Mouse (Mus musculus) large intestine, adult 2 months (tissue): ENCODE measurements around the gene Dcakd. TPM values are rescaled to one million over a fixed set of nuclear protein-coding genes. Genes with fewer than 3 reads are reported as not detected.

Source experiments
- DNase-seq: peaks from one replicate; pipeline ENCODE4 v3.0.0-alpha.2; 2012; ENCODE audit warnings: low read depth, low spot score
- WGBS: fragments of 180-500 bp; shearing (Covaris S2); methylation state at CpG from one replicate; pipeline ENCODE4 v1.1.7; 2018; 5-methylcytosine and 5-hydroxymethylcytosine counted together
- polyA plus RNA-seq: library from polyadenylated mRNA; depleted of rRNA; stranded (reverse); fragments of >200 nt; gene quantifications from 2 replicates; pipeline ENCODE4 v1.2.3, GENCODE M21; 2012; rRNA removed

Gene Dcakd
- 36.2 and 36.9 TPM in 2 replicates for polyA plus RNA-seq

DNA sequence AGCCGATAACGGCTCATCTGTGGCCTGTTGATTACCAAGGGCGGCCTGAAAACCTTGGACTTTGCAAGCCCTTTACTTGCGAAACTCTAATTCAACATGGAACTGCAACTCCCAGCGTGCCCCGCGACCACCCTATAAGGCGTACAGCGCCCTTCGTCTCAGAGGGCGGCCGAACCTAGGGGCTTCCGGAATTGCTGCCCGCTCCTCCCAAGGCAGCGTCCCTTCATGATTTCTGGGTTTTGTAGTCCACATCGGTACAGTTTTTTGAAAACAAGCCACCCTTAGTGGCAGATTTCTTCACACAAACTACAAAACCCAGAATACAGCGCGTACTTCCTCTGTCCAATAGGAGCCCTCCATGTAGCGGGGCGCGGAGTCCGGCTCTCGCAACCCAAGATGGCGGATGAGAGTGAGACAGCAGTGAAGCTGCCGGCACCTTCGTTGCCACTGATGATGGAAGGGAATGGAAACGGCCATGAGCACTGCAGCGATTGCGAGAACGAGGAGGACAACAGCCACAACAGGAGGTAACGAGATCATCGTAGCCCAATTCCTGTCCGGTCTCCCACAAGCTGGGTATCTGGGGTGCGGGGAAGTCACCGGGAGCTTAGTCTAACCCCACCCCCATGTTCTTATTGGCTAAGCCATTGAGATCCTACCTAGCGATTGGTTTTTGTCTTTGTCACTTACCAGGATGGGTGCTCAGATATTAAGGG is at the start of gene Dcakd, which contains the start of gene Nmt1:
Dcakd (minus strand) TSS at position 158 of the 716 bp plus-strand sequence.
Nmt1 (plus strand) TSS at position 15 of the 716 bp plus-strand sequence.
- WGBS: under 1% methylated on average over 36 of the region's 36 CpGs
- peak; percentile 96 for DNase-seq

- WGBS: 87% methylated on average over 8 of the region's 8 CpGs
- no peak for DNase-seq
Observed at GRCm38 (mm10) chr11:103076581-103076980, 48.4 kb upstream of the Dcakd start.

GRCm38 (mm10) chr11:103076010-103076409 is 47.9 kb upstream of the Dcakd start:
- WGBS: 86% methylated on average over 7 of the region's 7 CpGs
- DNase-seq: no peak

DNA sequence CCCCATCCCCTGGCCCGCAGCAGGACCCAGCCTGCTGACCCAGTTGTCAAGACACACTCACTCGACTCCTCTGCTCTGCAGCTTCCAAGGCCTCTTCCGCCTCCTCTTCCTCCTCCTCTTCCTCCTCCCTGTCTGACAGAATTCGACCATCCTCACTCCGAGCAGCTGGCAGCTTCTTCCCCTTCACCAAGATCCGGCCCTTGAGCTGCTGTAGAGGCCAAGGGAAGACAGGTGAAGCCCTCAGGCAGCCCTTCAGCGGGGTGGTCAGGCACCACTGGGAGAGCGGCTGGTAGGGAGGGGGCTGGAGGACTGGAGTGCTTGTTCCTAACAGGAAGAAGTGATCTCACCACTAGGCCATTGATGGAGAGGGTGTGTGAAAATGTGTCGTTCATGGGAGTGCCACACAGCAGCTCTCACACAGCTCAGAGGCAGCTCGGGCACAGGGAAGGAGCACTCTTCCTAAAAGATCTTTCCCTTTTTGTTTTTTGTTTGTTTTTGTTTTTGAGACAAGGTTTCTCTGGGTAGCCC is 46.7 kb upstream of the Dcakd start:
- 52% methylated on average over 10 of the region's 10 CpGs for WGBS

GRCm38 (mm10) chr11:103074121-103074650 is 46.1 kb upstream of the Dcakd start:
- 85% methylated on average over 10 of the region's 10 CpGs for WGBS
- no peak for DNase-seq

More for the DNA sequence above, 46.7 kb upstream of the Dcakd start:
- DNase-seq: no peak

DNA sequence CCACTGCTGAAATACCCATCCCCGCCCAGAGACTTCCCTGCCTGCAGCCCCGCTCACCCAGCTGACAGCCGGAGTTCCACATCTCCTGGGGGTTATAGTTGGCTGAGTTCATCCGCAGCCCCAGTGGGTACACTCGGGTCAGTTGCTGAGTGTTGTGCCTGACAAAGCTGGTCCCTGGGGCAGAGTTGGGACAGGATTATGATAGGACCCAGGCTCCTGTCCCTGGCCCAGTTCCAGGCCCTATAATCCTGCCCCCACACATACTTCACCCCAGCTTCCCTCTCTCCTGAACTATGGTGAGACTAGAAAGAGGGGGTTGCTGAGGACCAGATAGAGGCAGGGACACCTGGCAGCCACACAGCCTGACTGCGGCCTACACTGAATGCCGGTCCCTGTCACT is 45.5 kb upstream of the Dcakd start:
- DNase-seq: no peak
- WGBS: 81% methylated on average over 7 of the region's 7 CpGs

GRCm38 (mm10) chr11:103070322-103070880 is 42.3 kb upstream of the Dcakd start:
- DNase-seq: no peak
- 90% methylated on average over 10 of the region's 10 CpGs for WGBS

DNA sequence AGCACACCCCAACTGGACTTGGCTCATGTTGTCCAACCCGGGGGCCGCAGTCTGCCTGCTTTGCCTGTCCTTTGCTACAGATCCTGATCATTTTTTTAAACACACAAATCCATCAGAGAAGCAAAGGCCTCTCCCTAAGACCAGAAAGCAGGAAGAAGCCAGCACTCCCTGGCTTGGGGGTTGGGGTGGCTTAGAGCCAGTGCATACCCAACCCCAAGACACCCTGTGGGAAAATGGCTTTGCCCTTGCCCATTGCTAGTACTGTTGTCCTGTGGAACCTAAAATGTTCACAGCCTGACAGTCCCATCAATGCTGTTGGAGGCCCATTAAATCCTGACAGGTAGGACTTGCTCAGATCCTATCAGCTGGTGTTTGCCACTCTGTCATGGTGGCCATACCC is 41.6 kb upstream of the Dcakd start:
- no peak for DNase-seq
- 97% methylated on average over 2 of the region's 2 CpGs for WGBS

GRCm38 (mm10) chr11:103068884-103069283 is 40.8 kb upstream of the Dcakd start:
- DNase-seq: no peak
- 90% methylated on average over 11 of the region's 11 CpGs for WGBS

DNA sequence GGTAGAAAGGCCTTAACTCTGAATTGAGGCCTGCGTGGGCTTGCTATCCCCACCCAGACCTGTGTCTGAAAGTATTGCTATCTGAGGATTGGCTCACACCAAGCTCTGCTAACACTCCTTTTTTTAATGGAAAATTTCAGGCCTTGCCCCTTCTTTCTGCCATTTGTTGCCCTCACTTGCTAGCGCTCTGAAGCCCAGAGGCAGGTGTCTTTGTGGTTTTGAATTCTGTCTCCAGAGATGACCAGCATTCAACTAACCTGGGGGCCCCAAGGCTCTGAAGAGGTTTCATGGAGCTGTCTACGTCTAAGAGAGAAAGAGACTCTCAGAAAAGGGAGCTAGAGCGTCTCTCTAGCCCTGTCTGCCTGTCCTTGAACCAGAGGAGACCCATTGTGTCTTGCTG is 40.1 kb upstream of the Dcakd start:
- DNase-seq: no peak
- WGBS: 97% methylated on average over 4 of the region's 4 CpGs

- DNase-seq: no peak
- 49% methylated on average over 8 of the region's 8 CpGs for WGBS
Observed at GRCm38 (mm10) chr11:103067457-103068001, 39.4 kb upstream of the Dcakd start.

GRCm38 (mm10) chr11:103067051-103067361 is 38.9 kb upstream of the Dcakd start:
- DNase-seq: no peak

GRCm38 (mm10) chr11:103066191-103067050 is 38.3 kb upstream of the Dcakd start:
- DNase-seq: no peak
- WGBS: 87% methylated on average over 14 of the region's 14 CpGs

More at GRCm38 (mm10) chr11:103067051-103067361, 38.9 kb upstream of the Dcakd start:
- 87% methylated on average over 6 of the region's 6 CpGs for WGBS

DNA sequence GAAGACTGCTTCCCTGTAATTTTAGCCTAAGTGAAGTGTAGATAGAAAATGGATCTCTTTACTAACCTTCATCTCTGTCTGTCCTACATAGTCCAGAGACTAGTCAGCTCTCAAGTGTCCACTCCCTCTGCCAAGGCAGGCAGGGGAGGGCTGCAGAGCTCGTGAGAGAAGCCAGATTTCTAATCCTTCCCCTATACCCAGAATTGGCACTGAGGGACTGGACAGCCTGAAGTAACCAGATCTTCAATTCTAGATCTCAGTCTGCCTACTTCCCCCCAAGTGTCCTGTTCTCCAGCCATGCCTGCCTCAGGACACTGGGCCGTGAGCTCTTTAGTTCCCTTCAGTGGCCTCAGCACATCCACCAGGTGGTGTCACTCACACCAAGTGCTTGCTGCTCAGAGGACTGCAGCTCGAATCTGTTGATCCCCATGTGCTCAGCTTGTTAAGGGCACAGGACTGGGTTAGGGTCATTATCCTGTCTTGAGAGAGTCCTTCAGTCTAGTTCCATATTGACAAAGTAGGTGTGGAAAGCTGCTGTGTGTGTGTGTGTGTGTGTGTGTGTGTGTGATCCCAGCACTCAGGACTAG is 30.5 kb upstream of the Dcakd start:
- DNase-seq: no peak
- 60% methylated on average over 3 of the region's 3 CpGs for WGBS

- DNase-seq: no peak
- 88% methylated on average over 7 of the region's 7 CpGs for WGBS
Observed at GRCm38 (mm10) chr11:103056636-103057035, 28.5 kb upstream of the Dcakd start.

- peak; percentile 45 for DNase-seq
- WGBS: 44% methylated on average over 6 of the region's 6 CpGs
Observed at GRCm38 (mm10) chr11:103054798-103055197, 26.7 kb upstream of the Dcakd start.

DNA sequence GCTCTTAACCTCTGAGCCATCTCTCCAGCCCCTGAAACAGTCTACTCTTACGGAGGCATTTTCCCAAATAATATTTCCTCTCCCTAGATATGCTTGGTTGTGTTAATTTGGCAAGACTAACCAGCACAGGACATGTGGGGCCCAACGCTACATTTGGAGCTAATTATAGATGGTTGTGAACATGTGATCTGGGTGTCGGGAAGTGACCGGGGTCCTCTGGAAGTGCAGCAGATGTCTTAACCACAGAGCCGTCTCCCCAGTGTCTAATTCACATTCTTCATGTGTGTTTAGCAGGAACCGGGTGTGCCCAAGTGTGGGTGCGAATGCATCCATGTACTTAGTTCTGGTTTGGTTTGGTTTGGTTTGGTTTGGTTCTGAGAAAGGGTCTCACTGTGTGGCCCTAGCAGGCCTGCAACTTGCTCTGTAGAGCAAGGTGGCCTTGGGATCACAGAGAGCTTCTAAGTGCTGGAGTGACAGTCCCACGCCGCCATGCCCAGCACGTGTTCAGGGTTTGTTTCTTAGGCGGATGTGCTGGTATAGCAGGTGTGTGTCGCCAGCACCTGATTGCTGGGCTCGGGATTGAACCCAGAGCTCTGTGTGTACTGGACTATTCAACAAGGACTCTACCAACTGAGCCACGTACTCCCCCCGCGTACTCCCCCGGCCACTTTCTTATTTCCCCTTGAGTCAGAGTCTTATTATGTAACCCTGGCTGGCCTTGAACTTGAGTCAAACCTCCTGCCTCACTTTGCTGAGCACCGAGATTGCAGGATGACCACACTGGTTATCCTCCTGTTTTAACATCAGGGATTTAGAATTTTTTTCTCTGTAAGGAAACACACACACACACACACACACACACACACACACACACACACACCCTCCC is 25.3 kb upstream of the Dcakd start:
- no peak for DNase-seq
- WGBS: 83% methylated on average over 18 of the region's 18 CpGs

DNA sequence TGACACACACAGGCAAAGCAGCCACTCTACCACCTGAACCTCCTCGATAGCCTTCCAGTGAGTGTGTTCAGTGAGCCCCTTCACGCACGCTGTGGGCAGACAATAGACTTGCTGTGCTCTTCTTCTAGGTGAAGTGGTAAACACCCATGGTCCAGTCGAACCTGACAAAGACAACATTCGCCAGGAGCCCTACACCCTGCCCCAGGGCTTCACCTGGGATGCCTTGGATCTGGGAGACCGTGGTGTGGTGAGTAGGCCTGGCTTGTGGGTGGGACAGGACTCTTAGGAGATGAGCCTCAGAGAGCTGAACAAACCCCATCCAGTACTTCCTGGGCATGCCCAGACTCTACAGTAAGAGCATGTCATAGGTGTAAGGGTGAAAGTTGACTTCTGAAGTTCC is 23.9 kb upstream of the Dcakd start:
- WGBS: 89% methylated on average over 6 of the region's 6 CpGs
- no peak for DNase-seq
